Mouse (Mus musculus) urinary bladder, postnatal 25 days (tissue): ENCODE data around the gene Tmem246.
"Not testable (repeated sequence)": the region's sequence is repeated elsewhere in the genome, so short reads cannot be mapped to it uniquely, and the experiment has no call there.

Experiments used
- DNase-seq: peaks from one replicate; pipeline ENCODE4 v3.0.0; 2022; ENCODE audit warnings: low spot score

Tmem246 gene

GRCm38 (mm10) chr4:49597183-49598100 lies at the start of gene Tmem246:
Gene Tmem246 (minus strand): TSS chr4:49597876.
- peak; percentile 61 for DNase-seq

- no peak for DNase-seq
These were observed 42.2 kb upstream of the Tmem246 start for GRCm38 (mm10) chr4:49639913-49640312.

- no peak for DNase-seq
These were observed 40.1 kb upstream of the Tmem246 start for GRCm38 (mm10) chr4:49637821-49638220.

- DNase-seq: no peak
These were observed 34.4 kb upstream of the Tmem246 start for GRCm38 (mm10) chr4:49632139-49632481.

GRCm38 (mm10) chr4:49631319-49632138 lies 33.9 kb upstream of the Tmem246 start, which contains the start of gene Rnf20:
Gene Rnf20 (plus strand): TSS chr4:49632006.
- DNase-seq: peak; percentile 94

- no peak for DNase-seq
These were observed 31.3 kb upstream of the Tmem246 start for GRCm38 (mm10) chr4:49628941-49629340.

GRCm38 (mm10) chr4:49626973-49627372 lies 29.3 kb upstream of the Tmem246 start:
- peak; percentile 67 for DNase-seq

- not testable (repeated sequence) for DNase-seq
These were observed 27.3 kb upstream of the Tmem246 start for GRCm38 (mm10) chr4:49624969-49625368.

GRCm38 (mm10) chr4:49623916-49624315 lies 26.2 kb upstream of the Tmem246 start:
- no peak for DNase-seq

- DNase-seq: no peak
These were observed 24.6 kb upstream of the Tmem246 start for GRCm38 (mm10) chr4:49622272-49622671.

GRCm38 (mm10) chr4:49619861-49620260 lies 22.2 kb upstream of the Tmem246 start:
- not testable (repeated sequence) for DNase-seq

- DNase-seq: no peak
These were observed 19.2 kb upstream of the Tmem246 start for GRCm38 (mm10) chr4:49616924-49617323.

GRCm38 (mm10) chr4:49605459-49605858 lies 7.8 kb upstream of the Tmem246 start:
- DNase-seq: no peak

- DNase-seq: no peak
These were observed 6.9 kb upstream of the Tmem246 start for GRCm38 (mm10) chr4:49604616-49605015.

GRCm38 (mm10) chr4:49604016-49604546 lies 6.4 kb upstream of the Tmem246 start:
- DNase-seq: no peak

GRCm38 (mm10) chr4:49603161-49603560 lies 5.5 kb upstream of the Tmem246 start:
- DNase-seq: no peak

- DNase-seq: no peak
These were observed 862 bp downstream of the Tmem246 start for GRCm38 (mm10) chr4:49596846-49597182.

GRCm38 (mm10) chr4:49590152-49590551 lies 7.5 kb downstream of the Tmem246 start:
- no peak for DNase-seq

- no peak for DNase-seq
These were observed 10.9 kb downstream of the Tmem246 start for GRCm38 (mm10) chr4:49586811-49587210.

- DNase-seq: no peak
These were observed 12.1 kb downstream of the Tmem246 start for GRCm38 (mm10) chr4:49585524-49586101.

- DNase-seq: no peak
These were observed 13.5 kb downstream of the Tmem246 start for GRCm38 (mm10) chr4:49583965-49584831.
